21 mouse cellular contexts compared by ENCODE assay signal in the genomic region with DNA sequence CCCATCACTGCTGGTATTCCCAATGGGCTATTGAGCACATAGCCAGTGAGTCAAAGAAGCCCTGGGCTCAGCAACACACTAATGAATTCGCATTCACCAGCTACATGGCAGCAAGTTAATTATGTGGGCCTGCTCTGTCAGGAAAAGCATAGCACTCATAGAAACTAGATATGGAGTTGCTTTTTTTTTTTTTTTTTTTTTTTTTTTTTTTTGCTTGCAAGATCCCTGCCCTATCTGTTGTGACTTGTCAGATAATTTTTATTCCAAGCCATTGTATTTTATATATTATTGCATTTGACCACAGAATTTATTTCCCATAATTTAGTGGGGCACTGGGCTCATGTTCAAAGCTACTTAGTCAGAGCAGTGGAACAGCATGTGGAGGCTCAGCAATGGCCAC.
DNase-seq lines count a peak whose midpoint lies in the region; ATAC-seq and TF ChIP-seq lines count a peak whose summit lies in the region.
"Had no signal": no experiment of that assay in that cellular context is flagged by ENCODE, and none has a peak within 500 bp of the region (broad histone marks: within the 10 kb centered on the region; RNA-seq: fewer than 3 reads in every experiment).

No protein-coding gene starts in this region.

- no peaks in the 10 kb centered on the region for H3K4me1 ChIP-seq in midbrain, postnatal 0 days (ENCODE audit: insufficient read depth, low read length)
- no peaks in the 10 kb centered on the region for H3K4me1 ChIP-seq in midbrain, embryonic 13.5 days (replicated peaks)
- H3K4me1 ChIP-seq: hindbrain, embryonic 10.5 days; liver, embryonic 15.5 days; lung, embryonic 15.5 days; midbrain, embryonic 10.5 days had no signal

- peak; percentile 7 for DNase-seq in midbrain, postnatal 0 days (ENCODE audit: low spot score)
- DNase-seq in NIH3T3 (ENCODE audit: low read depth), result peak; percentile 34
- no peak for DNase-seq in yolk sac, embryonic 10.5 days (ENCODE audit: low spot score)
- no peak for DNase-seq in c-Kit-positive CD71-positive TER-119-positive erythroid progenitor cells, embryonic 14.5 days (ENCODE audit: low spot score)
- DNase-seq: adrenal gland, postnatal 14 days; cerebellum, adult 2 months; cerebellum, postnatal 25 days; heart, postnatal 14 days; kidney, adult 9 months; kidney, postnatal 10 days; thymus, postnatal 4 days had no signal

- H3K4me2 ChIP-seq in midbrain, postnatal 0 days (ENCODE audit: low read depth, low read length, poor library complexity, severe bottlenecking), result no peak overlapping the region
- no peak overlapping the region for H3K4me2 ChIP-seq in midbrain, embryonic 13.5 days (replicated peaks)
- peak overlapping the region; percentile 35 for H3K4me2 ChIP-seq in myocyte (ENCODE audit: low read depth)
- H3K4me2 ChIP-seq: liver, embryonic 15.5 days; lung, embryonic 15.5 days had no signal

- TF ChIP-seq POLR2A in myocyte (IDR thresholded peaks at IDR 0.05; ENCODE audit: insufficient read length, low read depth), result no peak

- no peak overlapping the region for H3ac ChIP-seq in myocyte (ENCODE audit: control insufficient read depth, insufficient read length)

- no peaks in the 10 kb centered on the region for H3K9me3 ChIP-seq in midbrain, postnatal 0 days (ENCODE audit: low read length)
- H3K9me3 ChIP-seq in midbrain, embryonic 13.5 days, result no peaks in the 10 kb centered on the region
- H3K9me3 ChIP-seq: G1E; hindbrain, embryonic 10.5 days; liver, embryonic 15.5 days; lung, embryonic 15.5 days; midbrain, embryonic 10.5 days had no signal

- H3K27ac ChIP-seq in midbrain, postnatal 0 days (ENCODE audit: low read depth, low read length), result no peak overlapping the region
- H3K27ac ChIP-seq in midbrain, embryonic 13.5 days, result no peak overlapping the region
- H3K27ac ChIP-seq: hindbrain, embryonic 10.5 days; hindbrain, postnatal 0 days; liver, embryonic 15.5 days; lung, embryonic 15.5 days; midbrain, embryonic 10.5 days had no signal

- H3K79me2 ChIP-seq in myocyte (ENCODE audit: control insufficient read depth, insufficient read depth), result no peaks in the 10 kb centered on the region

- H3K9ac ChIP-seq in midbrain, postnatal 0 days (replicated peaks; ENCODE audit: low read length, poor library complexity, severe bottlenecking), result no peak overlapping the region
- no peak overlapping the region for H3K9ac ChIP-seq in midbrain, embryonic 13.5 days (replicated peaks)
- H3K9ac ChIP-seq: liver, embryonic 15.5 days; lung, embryonic 15.5 days had no signal

- 66% methylated on average over 1 of the region's 1 CpGs for WGBS in midbrain, postnatal 0 days
- 72% methylated on average over 1 of the region's 1 CpGs for WGBS in midbrain, embryonic 13.5 days

- ATAC-seq in midbrain, postnatal 0 days (ENCODE audit: low FRiP score), result no peak
- no peak for ATAC-seq in midbrain, embryonic 13.5 days
- ATAC-seq: forebrain, embryonic 14.5 days; hindbrain, postnatal 0 days; midbrain, embryonic 16.5 days had no signal

- no peaks in the 10 kb centered on the region for H3K27me3 ChIP-seq in midbrain, postnatal 0 days (ENCODE audit: insufficient read depth, low read length)
- H3K27me3 ChIP-seq in midbrain, embryonic 13.5 days, result no peaks in the 10 kb centered on the region
- H3K27me3 ChIP-seq in myocyte (ENCODE audit: control insufficient read depth, insufficient read depth, insufficient read length), result no peaks in the 10 kb centered on the region
- H3K27me3 ChIP-seq: liver, embryonic 15.5 days; lung, embryonic 15.5 days had no signal

- TF ChIP-seq CTCF in midbrain, postnatal 0 days (IDR thresholded peaks at IDR 0.05), result no peak

- no peak overlapping the region for H3K4me3 ChIP-seq in midbrain, postnatal 0 days (ENCODE audit: low read depth, low read length)
- no peak overlapping the region for H3K4me3 ChIP-seq in midbrain, embryonic 13.5 days (replicated peaks)
- H3K4me3 ChIP-seq in myocyte, result no peak overlapping the region
- H3K4me3 ChIP-seq: hindbrain, embryonic 10.5 days; liver, embryonic 15.5 days; lung, embryonic 15.5 days; midbrain, embryonic 10.5 days had no signal

- no peaks in the 10 kb centered on the region for H3K36me3 ChIP-seq in midbrain, postnatal 0 days (ENCODE audit: insufficient read depth, low read length)
- H3K36me3 ChIP-seq in midbrain, embryonic 13.5 days, result no peaks in the 10 kb centered on the region
- H3K36me3 ChIP-seq in myocyte (ENCODE audit: control insufficient read depth, insufficient read depth), result no peaks in the 10 kb centered on the region
- H3K36me3 ChIP-seq: G1E; hindbrain, embryonic 10.5 days; liver, embryonic 15.5 days; lung, embryonic 15.5 days; midbrain, embryonic 10.5 days had no signal

TF ChIP-seq in myocyte, 11 proteins besides CTCF, POLR2A, EP300 and RAD21:
- no peak for TF ChIP-seq MAX (IDR thresholded peaks at IDR 0.05; ENCODE audit: low read depth)
- no peak for TF ChIP-seq POLR2AphosphoS2 (IDR thresholded peaks at IDR 0.05; ENCODE audit: insufficient read length, low read depth)
- TF ChIP-seq CEBPB (IDR thresholded peaks at IDR 0.05; ENCODE audit: insufficient read depth, poor library complexity, severe bottlenecking), result no peak

Comparison
In these comparisons a context has a peak if more than half of its experiments do, and no peak if none do; other contexts are left out.
1. DNase-seq: peak in midbrain, postnatal 0 days (single experiment) and NIH3T3 (single experiment); none in yolk sac, embryonic 10.5 days (single experiment) and c-Kit-positive CD71-positive TER-119-positive erythroid progenitor cells, embryonic 14.5 days (single experiment).